Mouse (Mus musculus) hindbrain, embryonic 11.5 days (tissue): ENCODE measurements at regions not wholly inside any gene's neighbourhood (a gene's known extent, or its start where the extent isn't known, plus 50 kb on each side); places are given as distances from the start of the nearest gene placed in this dataset.

Experiments
- ATAC-seq: fragments of 200-750 bp; cut with Nextera tagmentation; 2 replicates; pipeline ENCODE4 v1.8.0; 2017; ENCODE audit warnings: mild to moderate bottlenecking, moderate TSS enrichment, moderate library complexity; ENCODE audit not compliant: low FRiP score
- DNase-seq: peaks from one replicate; pipeline ENCODE4 v3.0.0-alpha.2; 2015; ENCODE audit warnings: low spot score
- H3K27ac ChIP-seq: fragments of 300-500 bp; sonication (generic); 2 replicates; pipeline ENCODE4 v1.5.1; 2014; ENCODE audit warnings: mild to moderate bottlenecking, low read depth, low read length
- H3K27me3 ChIP-seq: fragments of 300-500 bp; sonication (generic); 2 replicates; pipeline ENCODE4 v1.6.1; 2014; ENCODE audit warnings: mild to moderate bottlenecking, low read length, moderate library complexity, mixed read lengths; ENCODE audit not compliant: control insufficient read depth, insufficient read depth
- H3K36me3 ChIP-seq: fragments of 300-500 bp; sonication (generic); 2 replicates; pipeline ENCODE4 v1.6.1; 2014; ENCODE audit warnings: mild to moderate bottlenecking, low read length, moderate library complexity, mixed read lengths; ENCODE audit not compliant: control insufficient read depth, insufficient read depth
- H3K4me1 ChIP-seq: fragments of 300-500 bp; sonication (generic); replicated peaks from 2 replicates; pipeline ENCODE4 v1.6.1; 2014; ENCODE audit warnings: low read length, mixed read lengths; ENCODE audit not compliant: control insufficient read depth, insufficient read depth
- H3K4me2 ChIP-seq: fragments of 300-500 bp; sonication (generic); replicated peaks from 2 replicates; pipeline ENCODE4 v1.6.1; 2014; ENCODE audit warnings: mild to moderate bottlenecking, low read depth, low read length
- H3K4me3 ChIP-seq: fragments of 300-500 bp; sonication (generic); 2 replicates; pipeline ENCODE4 v1.5.1; 2014; ENCODE audit warnings: low read depth, low read length
- H3K9ac ChIP-seq: fragments of 300-500 bp; sonication (generic); 2 replicates; pipeline ENCODE4 v1.6.1; 2014; ENCODE audit warnings: low read depth, low read length
- H3K9me3 ChIP-seq: fragments of 300-500 bp; sonication (generic); 2 replicates; pipeline ENCODE4 v1.6.1; 2016; ENCODE audit warnings: low read length; ENCODE audit not compliant: control insufficient read depth
- WGBS: fragments of 180-500 bp; shearing (Covaris S2); extraction: QIAGEN DNeasy Blood & Tissue Kit; methylation state at CpG from one replicate; pipeline ENCODE4 v1.1.7; 2014; 5-methylcytosine and 5-hydroxymethylcytosine counted together

DNA sequence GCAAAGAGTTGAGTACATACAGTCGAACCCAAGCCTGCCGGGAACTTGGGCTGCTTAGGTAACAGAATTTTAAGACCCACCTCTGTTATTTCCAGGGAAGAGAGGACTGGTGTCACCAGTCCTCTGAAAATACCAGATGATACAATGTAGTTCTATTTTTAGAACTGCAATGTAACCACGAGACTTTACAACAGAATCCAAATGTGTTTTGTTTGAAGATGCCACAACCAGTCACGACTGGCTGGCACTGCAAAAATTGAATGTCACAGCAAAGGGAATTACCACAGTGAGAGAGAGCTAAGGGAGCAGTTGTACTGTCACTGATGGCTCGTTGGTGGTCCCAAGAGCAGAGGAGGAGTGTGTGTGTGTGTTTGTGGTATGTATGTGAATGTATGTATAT is 112.6 kb upstream of the Zc3h12c start:
- Histone ChIP-seq H3K4me2 (no peak overlapping the region), H3K27ac (no peak overlapping the region), H3K4me3 (no peak overlapping the region), H3K4me1 (peaks cover 6% of the 10 kb centered on the region), H3K9ac (no peak overlapping the region), H3K36me3 (no peaks in the 10 kb centered on the region), H3K27me3 (no peaks in the 10 kb centered on the region), H3K9me3 (no peaks in the 10 kb centered on the region)
- 82% methylated on average over 5 of the region's 5 CpGs for WGBS
- ATAC-seq, result no peak
- DNase-seq, result no peak

GRCm38 (mm10) chr9:52280556-52280955 is 112.2 kb upstream of the Zc3h12c start:
- H3K9ac ChIP-seq, result no peak overlapping the region
- DNase-seq, result no peak

GRCm38 (mm10) chr9:52278701-52279023 is 110.3 kb upstream of the Zc3h12c start:
- Histone ChIP-seq H3K4me3 (no peak overlapping the region), H3K4me1 (peaks cover 6% of the 10 kb centered on the region), H3K9me3 (no peaks in the 10 kb centered on the region), H3K27ac (peak overlapping the region; percentile 71), H3K36me3 (no peaks in the 10 kb centered on the region), H3K27me3 (no peaks in the 10 kb centered on the region), H3K9ac (no peak overlapping the region), H3K4me2 (no peak overlapping the region)
- ATAC-seq, result peak; percentile 37; the same call in 1 of the 2 replicates
- 38% methylated on average over 3 of the region's 3 CpGs for WGBS
- no peak for DNase-seq

More at GRCm38 (mm10) chr9:52280556-52280955, 112.2 kb upstream of the Zc3h12c start:
- no peak for ATAC-seq
- no peaks in the 10 kb centered on the region for H3K27me3 ChIP-seq
- no peaks in the 10 kb centered on the region for H3K9me3 ChIP-seq
- 82% methylated on average over 3 of the region's 3 CpGs for WGBS
- no peak overlapping the region for H3K4me3 ChIP-seq
- no peak overlapping the region for H3K4me2 ChIP-seq
- no peak overlapping the region for H3K27ac ChIP-seq
- no peaks in the 10 kb centered on the region for H3K36me3 ChIP-seq
- peaks cover 6% of the 10 kb centered on the region for H3K4me1 ChIP-seq

DNA sequence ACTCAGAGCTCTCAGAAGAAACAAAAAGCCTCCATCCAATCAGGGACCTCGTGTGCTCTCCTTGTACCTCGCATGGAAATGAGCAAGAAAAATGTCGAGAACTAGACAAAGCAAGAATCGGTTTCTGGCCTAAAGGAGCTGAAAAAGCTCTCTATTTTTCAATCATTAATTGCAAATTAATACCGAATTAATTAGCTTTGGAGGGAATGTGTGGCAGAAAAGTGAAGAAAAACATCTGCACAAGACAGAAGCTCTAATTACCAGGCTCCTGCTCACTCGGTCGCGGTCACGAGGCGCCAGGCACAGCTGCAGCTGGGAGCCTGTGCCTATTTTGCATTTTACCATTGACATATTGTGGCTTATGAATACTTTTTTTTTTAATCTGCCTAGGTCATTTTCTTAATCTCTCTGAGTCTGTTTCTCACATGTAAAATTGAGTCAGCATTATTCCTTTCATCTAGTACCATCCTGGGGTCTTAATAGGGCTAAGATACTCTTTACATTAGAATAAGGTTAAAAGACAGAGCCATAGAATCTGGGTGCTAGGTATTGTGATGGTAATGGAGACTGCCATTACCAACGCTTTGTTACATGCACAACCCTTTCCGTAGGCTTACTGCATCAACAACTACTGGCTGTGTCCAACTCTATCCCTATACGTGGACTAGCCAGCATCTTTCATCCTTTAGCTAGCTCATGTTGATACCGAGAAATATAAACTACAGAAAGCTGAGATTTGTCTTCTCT is 109.8 kb upstream of the Zc3h12c start:
- ATAC-seq (peak; percentile 88), DNase-seq (peak; percentile 62)
- H3K9me3 ChIP-seq, result no peaks in the 10 kb centered on the region
- no peak overlapping the region for H3K9ac ChIP-seq
- no peaks in the 10 kb centered on the region for H3K36me3 ChIP-seq
- no peak overlapping the region for H3K4me2 ChIP-seq
- H3K4me1 ChIP-seq, result peaks cover 6% of the 10 kb centered on the region
- WGBS, result 29% methylated on average over 14 of the region's 14 CpGs
- peak overlapping the region; percentile 71 for H3K27ac ChIP-seq
- H3K27me3 ChIP-seq, result no peaks in the 10 kb centered on the region
- no peak overlapping the region for H3K4me3 ChIP-seq

GRCm38 (mm10) chr9:52273994-52274393 is 105.6 kb upstream of the Zc3h12c start:
- WGBS, result 84% methylated on average over 3 of the region's 3 CpGs
- H3K9ac ChIP-seq, result no peak overlapping the region
- H3K27ac ChIP-seq, result no peak overlapping the region
- H3K36me3 ChIP-seq, result no peaks in the 10 kb centered on the region
- no peaks in the 10 kb centered on the region for H3K9me3 ChIP-seq
- ATAC-seq, result no peak
- H3K4me2 ChIP-seq, result no peak overlapping the region
- H3K4me3 ChIP-seq, result no peak overlapping the region
- no peak for DNase-seq
- peaks cover 6% of the 10 kb centered on the region for H3K4me1 ChIP-seq
- H3K27me3 ChIP-seq, result no peaks in the 10 kb centered on the region

- H3K9me3 ChIP-seq, result no peaks in the 10 kb centered on the region
- no peak overlapping the region for H3K4me3 ChIP-seq
- no peak overlapping the region for H3K4me2 ChIP-seq
- H3K27me3 ChIP-seq, result no peaks in the 10 kb centered on the region
- H3K36me3 ChIP-seq, result no peaks in the 10 kb centered on the region
- ATAC-seq (no peak), DNase-seq (no peak)
- H3K27ac ChIP-seq, result no peak overlapping the region
- 90% methylated on average over 2 of the region's 2 CpGs for WGBS
- H3K9ac ChIP-seq, result no peak overlapping the region
- H3K4me1 ChIP-seq, result peaks cover 4% of the 10 kb centered on the region
Observed at GRCm38 (mm10) chr9:52272668-52273067, 104.3 kb upstream of the Zc3h12c start.

- Histone ChIP-seq H3K4me3 (no peak overlapping the region), H3K36me3 (no peaks in the 10 kb centered on the region), H3K27ac (no peak overlapping the region), H3K4me1 (no peaks in the 10 kb centered on the region), H3K4me2 (no peak overlapping the region), H3K9me3 (no peaks in the 10 kb centered on the region), H3K27me3 (no peaks in the 10 kb centered on the region), H3K9ac (no peak overlapping the region)
- WGBS, result 94% methylated on average over 7 of the region's 7 CpGs
- ATAC-seq (no peak), DNase-seq (no peak)
Observed at GRCm38 (mm10) chr9:52271345-52272116, 103.2 kb upstream of the Zc3h12c start.

- no peaks in the 10 kb centered on the region for H3K9me3 ChIP-seq
- WGBS, result 94% methylated on average over 2 of the region's 2 CpGs
- no peak overlapping the region for H3K27ac ChIP-seq
- no peak overlapping the region for H3K4me2 ChIP-seq
- no peak overlapping the region for H3K4me3 ChIP-seq
- H3K9ac ChIP-seq, result no peak overlapping the region
- H3K4me1 ChIP-seq, result no peaks in the 10 kb centered on the region
- ATAC-seq (no peak), DNase-seq (no peak)
- H3K36me3 ChIP-seq, result no peaks in the 10 kb centered on the region
- no peaks in the 10 kb centered on the region for H3K27me3 ChIP-seq
Observed at GRCm38 (mm10) chr9:52261538-52261937, 93.2 kb upstream of the Zc3h12c start.

DNA sequence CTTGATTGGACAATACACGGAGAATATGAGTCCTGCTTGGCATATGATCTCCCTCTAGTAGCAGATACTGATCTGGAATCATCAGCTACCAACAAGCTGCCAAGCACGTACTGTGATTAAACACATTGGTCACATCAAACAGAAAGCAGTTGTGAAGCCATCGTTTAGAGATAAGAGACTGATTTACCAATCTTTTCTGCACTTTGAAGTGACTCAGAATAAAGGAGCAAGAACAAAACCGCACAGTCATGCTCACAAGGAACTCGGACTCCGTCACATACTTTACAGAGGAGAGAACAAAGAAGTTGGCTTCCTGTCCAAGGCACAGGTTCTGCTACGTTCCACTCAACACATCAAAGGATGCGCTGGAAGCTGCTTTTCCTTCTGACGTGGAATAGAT is 91.1 kb upstream of the Zc3h12c start:
- no peak overlapping the region for H3K4me2 ChIP-seq
- ATAC-seq (no peak), DNase-seq (no peak)
- H3K36me3 ChIP-seq, result no peaks in the 10 kb centered on the region
- WGBS, result 72% methylated on average over 9 of the region's 9 CpGs
- no peaks in the 10 kb centered on the region for H3K9me3 ChIP-seq
- no peak overlapping the region for H3K4me3 ChIP-seq
- H3K27ac ChIP-seq, result no peak overlapping the region
- H3K9ac ChIP-seq, result no peak overlapping the region
- H3K4me1 ChIP-seq, result no peaks in the 10 kb centered on the region
- H3K27me3 ChIP-seq, result no peaks in the 10 kb centered on the region
